Mouse (Mus musculus) limb, embryonic 11.5 days (tissue): ENCODE results near the gene Enah. TPM values are rescaled to one million over a fixed set of nuclear protein-coding genes. Genes with fewer than 3 reads are reported as not detected.

Experiments
- ATAC-seq: fragments of 200-750 bp; cut with Nextera tagmentation; 2 replicates; pipeline ENCODE4 v1.8.0; 2017; ENCODE audit warnings: low read depth; ENCODE audit not compliant: insufficient number of reproducible peaks, low FRiP score, low TSS enrichment
- DNase-seq: peaks from one replicate; pipeline ENCODE4 v3.0.0-alpha.2; 2015; ENCODE audit warnings: low spot score
- H3K27ac ChIP-seq: fragments of 300-500 bp; sonication (generic); replicated peaks from 2 replicates; pipeline ENCODE4 v1.5.1; 2014; ENCODE audit warnings: low read depth, mild to moderate bottlenecking, low read length
- H3K27me3 ChIP-seq: fragments of 300-500 bp; sonication (generic); 2 replicates; pipeline ENCODE4 v1.6.1; 2014; ENCODE audit warnings: mild to moderate bottlenecking, low read length, mixed read lengths; ENCODE audit not compliant: control insufficient read depth, insufficient read depth
- H3K36me3 ChIP-seq: fragments of 300-500 bp; sonication (generic); 2 replicates; pipeline ENCODE4 v1.6.1; 2014; ENCODE audit warnings: mild to moderate bottlenecking, low read length, moderate library complexity, mixed read lengths; ENCODE audit not compliant: control insufficient read depth, insufficient read depth
- H3K4me1 ChIP-seq: fragments of 300-500 bp; sonication (generic); 2 replicates; pipeline ENCODE4 v1.6.1; 2014; ENCODE audit warnings: low read length, mixed read lengths; ENCODE audit not compliant: control insufficient read depth, insufficient read depth
- H3K4me2 ChIP-seq: fragments of 300-500 bp; sonication (generic); 2 replicates; pipeline ENCODE4 v1.6.1; 2014; ENCODE audit warnings: low read depth, mild to moderate bottlenecking, moderate library complexity; ENCODE audit not compliant: severe bottlenecking
- H3K4me3 ChIP-seq: fragments of 300-500 bp; sonication (generic); 2 replicates; pipeline ENCODE4 v1.5.1; 2014; ENCODE audit warnings: low read depth, low read length
- H3K9ac ChIP-seq: fragments of 300-500 bp; sonication (generic); 2 replicates; pipeline ENCODE4 v1.6.1; 2014; ENCODE audit warnings: mild to moderate bottlenecking, low read length
- H3K9me3 ChIP-seq: fragments of 300-500 bp; sonication (generic); 2 replicates; pipeline ENCODE4 v1.6.1; 2016; ENCODE audit warnings: low read length; ENCODE audit not compliant: control insufficient read depth
- WGBS: fragments of 180-500 bp; shearing (Covaris S2); extraction: QIAGEN DNeasy Blood & Tissue Kit; methylation state at CpG from one replicate; pipeline ENCODE4 v1.1.7; 2014; 5-methylcytosine and 5-hydroxymethylcytosine counted together
- polyA plus RNA-seq: library from polyadenylated mRNA; unstranded; fragments of >200 nt; fragmentation: Nextera tagmentation; extraction: Ambion mirVana; gene quantifications from 2 replicates; pipeline ENCODE4 v1.2.1, GENCODE M21; 2014

Gene Enah
- polyA plus RNA-seq, 1 experiment from 2014 or later, result 28.5 TPM

DNA sequence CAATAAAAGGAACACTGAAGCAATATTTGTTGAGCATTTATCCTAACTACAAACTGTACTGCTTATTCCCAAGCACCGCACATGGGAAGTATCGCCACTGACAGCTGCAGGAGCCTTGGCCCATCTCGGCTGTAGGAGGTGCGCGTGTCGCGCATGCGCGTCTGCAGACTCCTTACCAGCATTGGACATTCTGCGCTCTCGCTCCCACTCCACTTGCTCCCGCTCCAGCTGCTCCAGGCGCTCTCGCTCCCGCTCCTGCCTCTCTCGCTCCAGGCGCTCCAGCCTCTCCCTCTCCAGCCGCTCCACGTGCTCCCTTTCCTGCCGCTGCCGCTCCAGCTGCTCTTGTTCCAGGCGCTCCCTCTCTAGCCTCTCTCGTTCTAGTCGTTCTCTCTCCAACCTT is 96.4 kb downstream of the Enah start:
- Histone ChIP-seq H3K4me2 (no peak overlapping the region), H3K4me1 (no peaks in the 10 kb centered on the region), H3K36me3 (peaks cover 4% of the 10 kb centered on the region; the same call in 1 of the 2 replicates), H3K27me3 (no peaks in the 10 kb centered on the region), H3K27ac (no peak overlapping the region), H3K4me3 (no peak overlapping the region), H3K9ac (no peak overlapping the region), H3K9me3 (no peaks in the 10 kb centered on the region)
- WGBS, result 69% methylated on average over 24 of the region's 24 CpGs
- DNase-seq (peak; percentile 58), ATAC-seq (no peak)

DNA sequence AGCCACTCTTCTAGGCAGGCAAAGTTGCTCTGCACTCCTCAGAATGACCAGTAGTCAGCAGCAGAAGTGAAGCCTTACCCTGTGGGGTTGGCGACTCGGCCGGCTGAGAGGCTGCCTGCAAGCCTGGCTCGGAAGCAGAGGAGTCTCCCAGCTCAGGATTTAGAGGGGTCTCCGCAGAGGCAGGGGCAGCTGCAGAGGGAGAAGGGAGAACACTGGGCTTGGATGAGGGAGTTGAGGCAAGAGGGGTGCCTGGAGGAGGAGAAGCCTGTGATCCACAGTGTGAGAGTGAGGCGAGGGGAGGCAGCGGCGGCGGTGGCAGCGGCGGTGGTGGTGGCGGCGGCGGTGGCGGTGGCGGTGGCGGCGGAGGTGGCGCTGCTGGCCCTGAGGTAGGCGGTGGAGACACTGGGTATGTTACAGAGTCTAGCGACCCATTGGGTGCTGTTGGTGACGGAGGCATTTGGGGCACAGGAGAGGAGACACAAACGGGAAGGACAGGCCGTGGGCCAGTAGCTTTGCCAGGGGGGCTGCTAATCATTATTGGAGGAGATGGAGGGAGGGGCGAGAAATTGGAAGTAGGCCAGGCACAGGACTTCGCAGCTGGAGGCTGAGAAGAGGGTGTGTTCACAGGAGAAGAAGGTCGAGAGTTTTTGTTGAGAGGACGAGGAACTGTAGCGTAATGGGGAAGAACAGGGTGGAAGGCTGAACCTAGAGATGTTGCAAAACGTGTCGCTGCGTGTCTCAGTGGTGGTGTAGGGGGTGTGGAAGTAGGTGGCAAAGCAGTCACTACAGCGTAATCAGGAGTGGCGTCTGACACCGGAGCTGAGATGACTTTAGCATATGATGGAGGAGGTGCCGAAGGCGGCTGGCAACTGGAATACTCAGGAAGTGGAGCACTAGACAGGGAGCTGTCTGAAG is 98.0 kb downstream of the Enah start:
- no peaks in the 10 kb centered on the region for H3K9me3 ChIP-seq
- H3K9ac ChIP-seq, result no peak overlapping the region
- no peaks in the 10 kb centered on the region for H3K27me3 ChIP-seq
- peaks cover 4% of the 10 kb centered on the region; the same call in 1 of the 2 replicates for H3K36me3 ChIP-seq
- WGBS, result 60% methylated on average over 37 of the region's 37 CpGs
- no peak overlapping the region; the same call in 1 of the 2 replicates for H3K4me2 ChIP-seq
- H3K27ac ChIP-seq, result no peak overlapping the region
- DNase-seq, result peak; percentile 47
- ATAC-seq, result no peak
- no peak overlapping the region for H3K4me3 ChIP-seq
- H3K4me1 ChIP-seq, result no peaks in the 10 kb centered on the region

DNA sequence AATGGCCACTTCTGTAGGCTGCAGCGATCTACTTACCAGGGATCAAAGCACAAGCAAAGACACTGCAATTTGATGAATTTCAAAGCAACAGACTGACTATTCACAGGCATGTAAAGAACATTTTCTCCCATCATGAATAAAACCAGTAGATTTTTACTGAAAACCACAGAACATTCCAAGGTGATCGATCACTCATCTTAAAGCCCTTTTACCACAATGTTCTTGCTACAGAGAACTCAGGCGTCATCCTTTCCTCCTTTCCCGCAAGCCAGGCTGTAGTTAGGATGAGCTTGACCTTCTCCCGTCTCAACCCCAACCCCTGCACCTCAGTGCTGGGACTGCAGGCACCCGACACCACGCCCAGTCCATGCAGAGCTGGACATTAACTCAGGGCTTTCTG is 107.9 kb downstream of the Enah start:
- Histone ChIP-seq H3K36me3 (no peaks in the 10 kb centered on the region; the same call in 1 of the 2 replicates), H3K27me3 (no peaks in the 10 kb centered on the region), H3K4me3 (no peak overlapping the region), H3K9me3 (no peaks in the 10 kb centered on the region), H3K4me2 (no peak overlapping the region), H3K27ac (no peak overlapping the region), H3K9ac (no peak overlapping the region), H3K4me1 (no peaks in the 10 kb centered on the region)
- 96% methylated on average over 7 of the region's 7 CpGs for WGBS
- DNase-seq, result no peak
- no peak for ATAC-seq

DNA sequence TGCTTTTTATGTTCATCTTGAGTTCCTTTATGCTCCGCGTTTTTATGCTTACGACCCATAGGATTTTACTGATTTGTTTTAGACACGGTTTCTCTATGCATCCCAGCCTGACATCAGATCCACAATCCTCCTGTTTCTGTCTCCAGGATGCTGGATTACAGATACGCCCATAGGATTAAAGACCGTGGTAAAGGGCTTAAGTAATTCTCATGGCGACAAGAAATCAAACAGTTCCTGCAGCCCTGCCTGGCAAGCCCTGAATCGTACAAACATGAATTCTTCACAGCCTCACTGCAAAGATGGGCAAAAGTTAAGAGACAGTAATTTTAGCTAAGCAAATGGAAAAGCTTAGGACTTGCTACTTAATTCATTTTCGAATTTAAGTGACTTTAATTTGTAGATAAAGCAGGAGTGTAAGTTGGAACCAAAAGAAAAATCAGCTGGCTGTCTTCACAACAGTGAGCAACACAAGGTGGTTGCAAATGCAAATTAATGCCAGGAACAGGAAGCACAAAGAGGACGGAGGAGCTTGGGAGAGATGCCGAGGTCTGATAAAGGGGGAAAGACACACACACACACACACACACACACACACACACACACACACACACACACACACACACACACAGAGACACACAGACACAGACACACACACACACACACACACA is 118.0 kb downstream of the Enah start:
- Histone ChIP-seq H3K9ac (no peak overlapping the region), H3K36me3 (no peaks in the 10 kb centered on the region; the same call in 1 of the 2 replicates)

DNA sequence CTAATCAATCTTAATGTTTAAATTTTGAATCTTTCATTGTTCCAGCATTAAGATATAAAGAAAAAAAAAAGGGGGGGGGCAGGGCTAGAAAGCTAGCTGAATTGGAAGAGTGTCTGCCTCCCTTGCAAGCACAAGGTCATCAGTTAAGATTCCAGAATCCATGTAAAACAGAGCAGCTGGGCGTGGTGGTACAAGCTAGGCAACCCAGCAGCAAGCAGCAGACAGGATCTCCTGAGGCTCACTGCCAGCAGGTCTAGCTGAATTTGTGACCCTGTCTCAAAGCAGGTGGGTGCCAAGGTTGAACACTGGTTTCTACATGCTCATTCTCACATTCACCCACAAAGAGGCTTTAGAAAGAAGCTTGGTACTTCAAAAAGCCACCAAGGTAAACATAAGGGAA is 118.9 kb downstream of the Enah start:
- DNase-seq (no peak), ATAC-seq (no peak)
- no peak overlapping the region for H3K9ac ChIP-seq
- H3K27ac ChIP-seq, result no peak overlapping the region
- no peak overlapping the region for H3K4me3 ChIP-seq
- no peaks in the 10 kb centered on the region for H3K4me1 ChIP-seq
- no peaks in the 10 kb centered on the region; the same call in 1 of the 2 replicates for H3K36me3 ChIP-seq
- WGBS, result 97% methylated on average over 1 of the region's 1 CpGs
- H3K9me3 ChIP-seq, result no peaks in the 10 kb centered on the region
- H3K4me2 ChIP-seq, result no peak overlapping the region
- no peaks in the 10 kb centered on the region for H3K27me3 ChIP-seq

More for the DNA sequence above, 118.0 kb downstream of the Enah start:
- no peaks in the 10 kb centered on the region for H3K4me1 ChIP-seq
- H3K4me3 ChIP-seq, result no peak overlapping the region
- H3K27ac ChIP-seq, result no peak overlapping the region
- no peaks in the 10 kb centered on the region for H3K9me3 ChIP-seq
- ATAC-seq (no peak), DNase-seq (no peak)
- H3K27me3 ChIP-seq, result no peaks in the 10 kb centered on the region
- no peak overlapping the region for H3K4me2 ChIP-seq
- WGBS, result 83% methylated on average over 11 of the region's 11 CpGs

DNA sequence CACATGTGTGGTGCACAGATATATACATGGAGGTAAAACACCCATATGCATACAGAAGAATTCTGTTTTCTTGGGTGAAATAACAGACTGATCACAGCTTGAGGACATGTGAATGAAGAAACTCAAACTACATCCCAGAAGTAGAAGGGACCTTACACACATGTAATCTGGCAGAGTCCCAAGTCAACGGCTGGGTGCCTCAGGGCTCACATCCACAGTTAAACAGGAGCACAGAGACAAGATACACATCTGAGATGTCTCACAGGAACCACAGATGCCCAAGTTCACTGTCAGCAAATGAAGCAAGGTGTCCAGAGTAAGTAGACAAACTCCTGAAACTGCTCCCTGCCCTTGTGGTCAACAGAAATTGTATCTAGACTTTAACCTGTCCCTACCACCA is 120.8 kb downstream of the Enah start:
- Histone ChIP-seq H3K4me1 (no peaks in the 10 kb centered on the region), H3K9me3 (no peaks in the 10 kb centered on the region), H3K36me3 (no peaks in the 10 kb centered on the region; the same call in 1 of the 2 replicates), H3K4me2 (no peak overlapping the region), H3K9ac (no peak overlapping the region), H3K27me3 (no peaks in the 10 kb centered on the region), H3K27ac (no peak overlapping the region), H3K4me3 (no peak overlapping the region)
- WGBS, result 93% methylated on average over 1 of the region's 1 CpGs
- ATAC-seq (no peak), DNase-seq (no peak)

DNA sequence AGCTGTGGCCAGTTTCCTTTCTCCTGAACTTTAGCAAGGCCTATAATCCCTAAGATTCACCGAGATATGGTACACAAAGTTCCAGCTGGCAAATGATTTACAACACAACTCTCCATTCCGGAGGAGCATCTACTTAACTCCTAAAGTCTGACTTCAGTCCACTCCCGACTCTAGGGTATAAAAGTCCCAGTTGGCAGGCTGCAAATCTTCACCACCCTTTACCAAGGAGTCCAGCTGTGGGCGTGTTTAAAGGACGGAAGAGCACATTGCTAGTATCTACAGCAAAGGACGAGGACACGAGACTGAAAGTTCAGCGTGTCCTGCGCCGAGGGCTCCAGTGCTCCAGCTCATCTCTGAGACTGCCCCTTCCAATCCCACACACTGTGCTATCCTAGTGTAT is 122.8 kb downstream of the Enah start:
- Histone ChIP-seq H3K36me3 (no peaks in the 10 kb centered on the region; the same call in 1 of the 2 replicates), H3K4me3 (no peak overlapping the region), H3K4me1 (no peaks in the 10 kb centered on the region), H3K9ac (no peak overlapping the region), H3K4me2 (no peak overlapping the region), H3K27me3 (no peaks in the 10 kb centered on the region), H3K9me3 (no peaks in the 10 kb centered on the region), H3K27ac (no peak overlapping the region)
- WGBS, result 81% methylated on average over 10 of the region's 10 CpGs
- ATAC-seq, result no peak
- no peak for DNase-seq

DNA sequence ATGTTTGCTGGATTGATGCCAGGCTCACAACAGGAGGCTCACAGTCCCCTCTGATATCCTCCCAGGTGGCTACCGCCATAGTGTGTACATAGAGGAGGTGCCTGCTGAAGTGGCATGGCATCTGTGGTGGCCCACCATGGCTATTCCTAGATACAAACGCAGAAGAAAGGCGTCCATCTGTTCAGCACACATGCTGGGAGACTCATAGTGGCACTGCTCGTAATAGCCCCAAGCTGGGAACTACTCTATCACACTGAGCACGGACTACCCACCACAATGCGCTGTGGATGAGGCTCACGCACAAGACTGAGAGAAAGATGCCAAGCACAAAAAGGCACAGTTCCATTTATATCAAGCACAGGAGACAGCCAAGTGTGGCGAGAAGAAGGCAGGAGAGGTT is 126.1 kb downstream of the Enah start:
- no peak for DNase-seq
- Histone ChIP-seq H3K36me3 (no peaks in the 10 kb centered on the region; the same call in 1 of the 2 replicates), H3K4me3 (no peak overlapping the region), H3K4me1 (no peaks in the 10 kb centered on the region), H3K9ac (no peak overlapping the region), H3K27me3 (no peaks in the 10 kb centered on the region), H3K4me2 (no peak overlapping the region), H3K27ac (no peak overlapping the region), H3K9me3 (no peaks in the 10 kb centered on the region)
- ATAC-seq, result no peak
- 83% methylated on average over 8 of the region's 8 CpGs for WGBS
